Mouse (Mus musculus) kidney, embryonic 14.5 days (tissue): Measurements from ENCODE around the gene Fzr1. TPM values are rescaled to one million over a fixed set of nuclear protein-coding genes. Genes with fewer than 3 reads are reported as not detected.

Experiments
- ATAC-seq: fragments of 200-750 bp; cut with Nextera tagmentation; 2 replicates; pipeline ENCODE4 v1.8.0; 2017; ENCODE audit warnings: moderate number of reproducible peaks, mild to moderate bottlenecking, moderate TSS enrichment, moderate library complexity; ENCODE audit not compliant: low FRiP score, low TSS enrichment
- H3K27ac ChIP-seq: fragments of 300-500 bp; sonication (generic); 2 replicates; pipeline ENCODE4 v1.5.1; 2014; ENCODE audit warnings: low read depth, mild to moderate bottlenecking, low read length, moderate library complexity, mixed read lengths
- H3K27me3 ChIP-seq: fragments of 300-500 bp; sonication (generic); 2 replicates; pipeline ENCODE4 v1.6.1; 2014; ENCODE audit warnings: mild to moderate bottlenecking, low read length; ENCODE audit not compliant: control insufficient read depth, insufficient read depth
- H3K36me3 ChIP-seq: fragments of 300-500 bp; sonication (generic); 2 replicates; pipeline ENCODE4 v1.6.1; 2014; ENCODE audit warnings: low read length, mixed read lengths; ENCODE audit not compliant: control insufficient read depth, insufficient read depth
- H3K4me1 ChIP-seq: fragments of 300-500 bp; sonication (generic); 2 replicates; pipeline ENCODE4 v1.6.1; 2014; ENCODE audit warnings: low read length, mixed read lengths; ENCODE audit not compliant: control insufficient read depth, insufficient read depth
- H3K4me2 ChIP-seq: fragments of 300-500 bp; sonication (generic); replicated peaks from 2 replicates; pipeline ENCODE4 v1.6.1; 2014; ENCODE audit warnings: low read depth, mild to moderate bottlenecking, low read length
- H3K4me3 ChIP-seq: fragments of 300-500 bp; sonication (generic); 2 replicates; pipeline ENCODE4 v1.5.1; 2014; ENCODE audit warnings: mild to moderate bottlenecking, low read length
- H3K9ac ChIP-seq: fragments of 300-500 bp; sonication (generic); 2 replicates; pipeline ENCODE4 v1.6.1; 2014; ENCODE audit warnings: low read depth, mild to moderate bottlenecking, low read length, moderate library complexity
- H3K9me3 ChIP-seq: fragments of 300-500 bp; sonication (generic); 2 replicates; pipeline ENCODE4 v1.6.1; 2016; ENCODE audit warnings: low read length; ENCODE audit not compliant: control insufficient read depth
- WGBS: fragments of 180-500 bp; shearing (Covaris S2); extraction: QIAGEN DNeasy Blood & Tissue Kit; methylation state at CpG from one replicate; pipeline ENCODE4 v1.1.7; 2014; 5-methylcytosine and 5-hydroxymethylcytosine counted together
- polyA plus RNA-seq: library from polyadenylated mRNA; unstranded; fragments of >200 nt; fragmentation: Nextera tagmentation; extraction: Ambion mirVana; gene quantifications from 2 replicates; pipeline ENCODE4 v1.2.1, GENCODE M21; 2014

Fzr1 gene
- polyA plus RNA-seq: 101 and 108 TPM in 2 replicates

- peak within 1 kb of the TSS; percentile 76 for H3K4me2 ChIP-seq
Measured at GRCm38 (mm10) chr10:81377793-81378552, at the start of gene Fzr1. Gene Fzr1, minus strand, starts transcription at chr10:81378516.

GRCm38 (mm10) chr10:81427804-81428506 lies 49.6 kb upstream of the Fzr1 start:
- WGBS: 78% methylated on average over 8 of the region's 8 CpGs
- ATAC-seq: no peak
- no peaks in the 10 kb centered on the region for H3K27me3 ChIP-seq
- H3K9ac ChIP-seq: no peak overlapping the region
- H3K27ac ChIP-seq: no peak overlapping the region
- H3K4me3 ChIP-seq: no peak overlapping the region
- peaks cover 31% of the 10 kb centered on the region for H3K4me1 ChIP-seq
- H3K36me3 ChIP-seq: no peaks in the 10 kb centered on the region
- no peaks in the 10 kb centered on the region for H3K9me3 ChIP-seq
- H3K4me2 ChIP-seq: no peak overlapping the region

More at GRCm38 (mm10) chr10:81377793-81378552, at the start of gene Fzr1:
- Histone ChIP-seq H3K9ac (peak within 1 kb of the TSS; percentile 90), H3K27ac (peak within 1 kb of the TSS; percentile 72), H3K4me1 (peaks cover 12% of the 10 kb centered on the region), H3K9me3 (no peaks in the 10 kb centered on the region), H3K36me3 (peaks cover 26% of the 10 kb centered on the region), H3K27me3 (no peaks in the 10 kb centered on the region), H3K4me3 (peak within 1 kb of the TSS; percentile 82)
- ATAC-seq: peak; percentile 73
- under 1% methylated on average over 55 of the region's 59 CpGs for WGBS

DNA sequence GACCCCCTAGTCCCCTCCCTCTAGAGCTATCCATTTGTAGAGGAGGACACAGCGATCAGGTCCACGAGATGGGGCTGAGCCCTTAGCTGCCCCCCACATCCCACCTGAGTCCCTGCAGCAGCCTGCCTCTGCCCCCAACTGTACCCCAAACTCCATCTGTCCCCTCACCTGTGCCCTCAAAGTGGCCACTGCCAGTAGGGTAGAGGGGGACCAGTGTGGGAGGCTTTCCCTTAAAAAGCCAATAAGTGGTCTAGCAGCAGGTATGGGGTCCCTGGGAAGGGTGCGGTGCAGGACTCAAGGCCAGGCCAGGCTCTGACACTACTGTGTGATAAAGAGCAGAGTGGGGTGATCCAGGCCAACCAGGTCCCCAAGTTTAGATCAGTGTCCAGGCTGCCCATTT lies 49.0 kb upstream of the Fzr1 start:
- Histone ChIP-seq H3K27me3 (no peaks in the 10 kb centered on the region), H3K9me3 (no peaks in the 10 kb centered on the region), H3K4me2 (peak overlapping the region; percentile 63), H3K4me3 (peak overlapping the region; percentile 71), H3K27ac (no peak overlapping the region), H3K4me1 (peaks cover 31% of the 10 kb centered on the region), H3K36me3 (no peaks in the 10 kb centered on the region), H3K9ac (peak overlapping the region; percentile 79)
- ATAC-seq: no peak
- 28% methylated on average over 3 of the region's 3 CpGs for WGBS

DNA sequence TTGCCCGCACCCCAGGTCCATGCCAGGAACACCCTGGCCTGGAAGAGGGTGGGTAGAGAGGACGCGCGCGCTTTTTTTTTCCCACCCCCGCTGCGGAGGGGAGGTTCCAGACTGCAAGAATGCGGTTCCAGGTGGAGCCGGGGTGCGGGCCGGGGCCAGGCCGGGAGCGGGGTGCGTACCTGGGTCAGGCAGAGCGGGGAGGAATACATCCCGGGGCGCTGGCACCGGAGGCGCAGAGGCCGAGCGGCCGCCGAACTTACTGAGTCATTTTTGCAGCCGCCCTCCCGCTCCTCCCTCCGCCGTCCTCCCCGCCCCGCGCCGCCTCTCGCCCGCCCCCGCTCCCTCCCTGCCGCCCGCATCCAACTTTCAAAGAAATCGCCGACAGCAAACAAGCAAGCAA lies 48.6 kb upstream of the Fzr1 start:
- H3K4me2 ChIP-seq: peak overlapping the region; percentile 63
- no peaks in the 10 kb centered on the region for H3K36me3 ChIP-seq
- peaks cover 31% of the 10 kb centered on the region for H3K4me1 ChIP-seq
- no peaks in the 10 kb centered on the region for H3K27me3 ChIP-seq
- H3K27ac ChIP-seq: no peak overlapping the region; the same call in 1 of the 2 replicates
- H3K9ac ChIP-seq: peak overlapping the region; percentile 79
- no peak for ATAC-seq
- H3K4me3 ChIP-seq: peak overlapping the region; percentile 71
- H3K9me3 ChIP-seq: no peaks in the 10 kb centered on the region
- 2% methylated on average over 36 of the region's 38 CpGs for WGBS

DNA sequence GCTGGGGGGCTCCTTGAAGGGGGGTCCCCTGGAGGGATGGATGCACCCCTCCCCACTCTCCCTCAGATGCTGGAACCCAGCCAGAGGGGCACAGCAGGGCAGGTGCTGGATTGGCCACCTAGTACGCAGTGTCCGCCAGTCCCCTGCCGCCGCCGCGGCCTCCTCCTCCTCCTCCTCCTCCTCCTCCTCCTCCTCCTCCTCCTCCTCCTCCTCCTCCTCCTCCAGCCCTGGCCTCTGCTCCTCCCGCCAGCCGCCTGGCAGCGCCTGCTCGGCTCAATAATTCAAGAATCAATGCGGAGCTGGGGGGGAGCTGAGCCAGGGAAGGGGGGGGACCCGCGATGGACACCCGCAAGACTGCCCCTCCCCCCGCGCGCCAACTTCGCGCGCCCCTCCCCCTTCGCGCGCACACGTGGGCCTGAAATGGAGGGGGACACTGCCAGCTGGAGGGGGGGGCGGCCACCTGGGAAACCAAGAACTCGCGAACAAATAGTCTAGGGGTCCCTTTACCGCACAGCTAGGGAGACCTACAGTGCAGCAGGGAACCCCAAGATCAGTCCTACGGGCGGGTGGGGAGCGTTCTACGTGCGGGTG lies 47.9 kb upstream of the Fzr1 start:
- H3K4me1 ChIP-seq: peaks cover 25% of the 10 kb centered on the region
- H3K4me2 ChIP-seq: peak overlapping the region; percentile 63
- no peaks in the 10 kb centered on the region for H3K27me3 ChIP-seq
- no peaks in the 10 kb centered on the region for H3K36me3 ChIP-seq
- H3K4me3 ChIP-seq: peak overlapping the region; percentile 71
- no peaks in the 10 kb centered on the region for H3K9me3 ChIP-seq
- no peak overlapping the region; the same call in 1 of the 2 replicates for H3K27ac ChIP-seq
- WGBS: under 1% methylated on average over 23 of the region's 33 CpGs
- peak overlapping the region; percentile 79 for H3K9ac ChIP-seq
- no peak for ATAC-seq

- H3K4me3 ChIP-seq: peak overlapping the region; percentile 71
- no peaks in the 10 kb centered on the region for H3K27me3 ChIP-seq
- peak overlapping the region; percentile 63 for H3K4me2 ChIP-seq
- 29% methylated on average over 9 of the region's 10 CpGs for WGBS
- no peaks in the 10 kb centered on the region for H3K9me3 ChIP-seq
- no peak for ATAC-seq
- H3K27ac ChIP-seq: peak overlapping the region; percentile 56; the same call in 1 of the 2 replicates
- peaks cover 2% of the 10 kb centered on the region; the same call in 1 of the 2 replicates for H3K36me3 ChIP-seq
- H3K4me1 ChIP-seq: peaks cover 25% of the 10 kb centered on the region
- H3K9ac ChIP-seq: peak overlapping the region; percentile 79; the same call in 1 of the 2 replicates
Measured at GRCm38 (mm10) chr10:81425236-81425850, 47.0 kb upstream of the Fzr1 start.

DNA sequence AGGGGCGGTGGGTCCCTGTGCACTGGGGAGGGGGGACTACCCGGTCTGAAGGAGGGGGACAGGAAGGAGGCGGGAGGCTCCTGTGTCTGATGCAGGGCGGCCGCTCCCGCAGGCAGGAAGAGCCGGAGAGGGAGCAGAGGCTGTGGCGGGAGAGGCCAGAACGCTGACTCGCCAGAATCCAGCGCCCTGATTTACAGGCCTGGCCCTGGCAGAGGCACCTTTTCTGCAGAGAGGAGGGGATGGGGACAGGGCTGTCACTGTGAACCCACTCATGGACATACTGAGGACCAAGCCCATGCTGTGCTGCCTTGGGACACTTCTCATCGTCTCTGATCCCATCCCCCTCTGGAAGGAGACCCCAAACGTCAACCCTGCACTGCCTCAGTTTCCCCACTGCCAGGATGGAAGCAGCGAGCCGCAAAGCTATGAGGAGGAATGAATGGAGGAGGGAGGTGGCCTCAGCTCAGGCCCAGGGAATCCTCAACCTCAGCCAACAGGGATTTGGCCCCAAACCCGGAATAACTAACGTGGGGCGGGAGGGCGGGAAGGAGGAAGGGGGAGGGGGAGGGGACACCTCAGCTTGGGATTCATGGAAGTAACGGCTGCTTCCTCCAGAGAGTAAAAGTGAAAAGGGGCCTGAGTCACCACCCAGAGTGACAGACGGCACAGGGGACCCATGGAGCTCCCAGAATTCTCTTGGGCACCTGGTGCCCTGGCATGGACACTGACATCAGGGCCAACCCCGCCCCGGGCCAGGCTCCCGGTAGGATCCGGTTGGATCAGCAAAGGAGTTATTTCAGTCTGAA lies 46.1 kb upstream of the Fzr1 start:
- H3K9ac ChIP-seq: peak overlapping the region; percentile 79
- H3K36me3 ChIP-seq: peaks cover 9% of the 10 kb centered on the region; the same call in 1 of the 2 replicates
- H3K4me3 ChIP-seq: peak overlapping the region; percentile 71
- WGBS: 2% methylated on average over 25 of the region's 25 CpGs
- H3K9me3 ChIP-seq: no peaks in the 10 kb centered on the region
- ATAC-seq: peak; percentile 28
- H3K4me1 ChIP-seq: peaks cover 22% of the 10 kb centered on the region
- H3K4me2 ChIP-seq: peak overlapping the region; percentile 63
- H3K27ac ChIP-seq: peak overlapping the region; percentile 69; the same call in 1 of the 2 replicates
- H3K27me3 ChIP-seq: no peaks in the 10 kb centered on the region
